Mouse (Mus musculus): ENCODE results near the gene Fam20a. TPM values are rescaled to one million over a fixed set of nuclear protein-coding genes. Genes with fewer than 3 reads are reported as not detected.

Gene Fam20a
- polyA plus RNA-seq, 2 experiments: 3.0 to 3.8 TPM

- 55% methylated on average over 5 of the region's 5 CpGs for WGBS (ENCODE audit: insufficient replicate concordance)
- Histone ChIP-seq H3K36me3 (replicated peaks; ENCODE audit: control insufficient read depth, insufficient read depth, low read depth) (no peaks in the 10 kb centered on the region), H3K9me3 (ENCODE audit: control insufficient read depth, low read length) (no peaks in the 10 kb centered on the region; the same call in 1 of the 2 replicates), H3K4me2 (ENCODE audit: low read depth) (no peak overlapping the region), H3K4me3 (ENCODE audit: insufficient read depth in 1 of 2, low read depth in 2 of 2, low read length in 2 of 2) (no peak overlapping the region), H3K27ac (no peak overlapping the region), H3K4me1 (replicated peaks; ENCODE audit: control insufficient read depth in 2 of 2, insufficient read depth in 2 of 2, low read length in 1 of 2) (peaks cover 0 to 8% of the 10 kb centered on the region in 2 experiments; a peak in 2 of 4 replicates), H3K27me3 (ENCODE audit: control insufficient read depth, insufficient read depth, low read length) (no peaks in the 10 kb centered on the region), H3K9ac (replicated peaks) (no peak overlapping the region)
- no peak for TF ChIP-seq EP300 (IDR thresholded peaks at IDR 0.05; ENCODE audit: low read depth)
- TF ChIP-seq CTCF (IDR thresholded peaks at IDR 0.05; ENCODE audit: low read depth): no peak
- ATAC-seq (ENCODE audit: insufficient read depth): 0 out of 2 replicates have a peak, but pooled peaks have one; percentile 21
- no peak for DNase-seq (ENCODE audit: low read depth in 3 of 3, low spot score in 3 of 3)
These were observed 24.9 kb downstream of the Fam20a start for GRCm38 (mm10) chr11:109697089-109697643.

GRCm38 (mm10) chr11:109696519-109696918, 25.6 kb downstream of the Fam20a start:
- no peak overlapping the region for H3K4me3 ChIP-seq (ENCODE audit: insufficient read depth in 1 of 2, low read depth in 2 of 2, low read length in 2 of 2)
- no peaks in the 10 kb centered on the region for H3K36me3 ChIP-seq (replicated peaks; ENCODE audit: control insufficient read depth, insufficient read depth, low read depth)
- H3K27ac ChIP-seq: no peak overlapping the region
- ATAC-seq (ENCODE audit: insufficient read depth): no peak
- no peak overlapping the region for H3K4me2 ChIP-seq (ENCODE audit: low read depth)
- no peak for TF ChIP-seq CTCF (IDR thresholded peaks at IDR 0.05; ENCODE audit: low read depth)
- TF ChIP-seq EP300 (IDR thresholded peaks at IDR 0.05; ENCODE audit: low read depth): no peak
- no peak overlapping the region for H3K9ac ChIP-seq (replicated peaks)
- WGBS (ENCODE audit: insufficient replicate concordance): 57% methylated on average over 4 of the region's 4 CpGs
- H3K9me3 ChIP-seq (ENCODE audit: control insufficient read depth, low read length): no peaks in the 10 kb centered on the region; the same call in 1 of the 2 replicates
- DNase-seq (ENCODE audit: low read depth in 3 of 3, low spot score in 3 of 3): no peak
- no peaks in the 10 kb centered on the region for H3K27me3 ChIP-seq (ENCODE audit: control insufficient read depth, insufficient read depth, low read length)
- peaks cover 0 to 8% of the 10 kb centered on the region in 2 experiments; a peak in 2 of 4 replicates for H3K4me1 ChIP-seq (replicated peaks; ENCODE audit: control insufficient read depth in 2 of 2, insufficient read depth in 2 of 2, low read length in 1 of 2)

GRCm38 (mm10) chr11:109692737-109693136, 29.3 kb downstream of the Fam20a start:
- H3K9me3 ChIP-seq (ENCODE audit: control insufficient read depth, low read length): no peaks in the 10 kb centered on the region
- no peak for ATAC-seq (ENCODE audit: insufficient read depth)
- no peak overlapping the region for H3K4me2 ChIP-seq (ENCODE audit: low read depth)
- no peak for DNase-seq (ENCODE audit: low read depth in 3 of 3, low spot score in 3 of 3)
- WGBS (ENCODE audit: insufficient replicate concordance): 41% methylated on average over 3 of the region's 3 CpGs
- no peak overlapping the region for H3K27ac ChIP-seq
- no peak overlapping the region for H3K4me3 ChIP-seq (ENCODE audit: insufficient read depth in 1 of 2, low read depth in 2 of 2, low read length in 2 of 2)
- no peaks in the 10 kb centered on the region for H3K27me3 ChIP-seq (ENCODE audit: control insufficient read depth, insufficient read depth, low read length)
- peaks cover 0 to 2% of the 10 kb centered on the region in 2 experiments; a peak in 1 of 4 replicates for H3K4me1 ChIP-seq (replicated peaks; ENCODE audit: control insufficient read depth in 2 of 2, insufficient read depth in 2 of 2, low read length in 1 of 2)
- TF ChIP-seq EP300 (IDR thresholded peaks at IDR 0.05; ENCODE audit: low read depth) (no peak), CTCF (IDR thresholded peaks at IDR 0.05; ENCODE audit: low read depth) (no peak)
- H3K9ac ChIP-seq (replicated peaks): no peak overlapping the region
- H3K36me3 ChIP-seq (replicated peaks; ENCODE audit: control insufficient read depth, insufficient read depth, low read depth): no peaks in the 10 kb centered on the region

GRCm38 (mm10) chr11:109689539-109689938, 32.5 kb downstream of the Fam20a start:
- 53% methylated on average over 4 of the region's 4 CpGs for WGBS (ENCODE audit: insufficient replicate concordance)
- H3K27me3 ChIP-seq (ENCODE audit: control insufficient read depth, insufficient read depth, low read length): no peaks in the 10 kb centered on the region
- no peaks in the 10 kb centered on the region for H3K9me3 ChIP-seq (ENCODE audit: control insufficient read depth, low read length)
- no peak overlapping the region for H3K27ac ChIP-seq
- H3K4me2 ChIP-seq (ENCODE audit: low read depth): no peak overlapping the region
- no peaks in the 10 kb centered on the region for H3K4me1 ChIP-seq (replicated peaks; ENCODE audit: control insufficient read depth in 2 of 2, insufficient read depth in 2 of 2, low read length in 1 of 2)
- H3K36me3 ChIP-seq (replicated peaks; ENCODE audit: control insufficient read depth, insufficient read depth, low read depth): no peaks in the 10 kb centered on the region
- DNase-seq (ENCODE audit: low read depth in 3 of 3, low spot score in 3 of 3) (no peak), ATAC-seq (ENCODE audit: insufficient read depth) (no peak)
- no peak overlapping the region for H3K9ac ChIP-seq (replicated peaks)
- H3K4me3 ChIP-seq (ENCODE audit: insufficient read depth in 1 of 2, low read depth in 2 of 2, low read length in 2 of 2): no peak overlapping the region
- TF ChIP-seq EP300 (IDR thresholded peaks at IDR 0.05; ENCODE audit: low read depth): no peak

GRCm38 (mm10) chr11:109682221-109682620, 39.9 kb downstream of the Fam20a start:
- 70% methylated on average over 6 of the region's 6 CpGs for WGBS (ENCODE audit: insufficient replicate concordance)
- Histone ChIP-seq H3K27ac (no peak overlapping the region), H3K4me3 (ENCODE audit: insufficient read depth in 1 of 2, low read depth in 2 of 2, low read length in 2 of 2) (no peak overlapping the region), H3K27me3 (ENCODE audit: control insufficient read depth, insufficient read depth, low read length) (no peaks in the 10 kb centered on the region), H3K9me3 (ENCODE audit: control insufficient read depth, low read length) (no peaks in the 10 kb centered on the region), H3K4me2 (ENCODE audit: low read depth) (no peak overlapping the region), H3K9ac (replicated peaks) (no peak overlapping the region), H3K36me3 (replicated peaks; ENCODE audit: control insufficient read depth, insufficient read depth, low read depth) (no peaks in the 10 kb centered on the region), H3K4me1 (replicated peaks; ENCODE audit: control insufficient read depth in 2 of 2, insufficient read depth in 2 of 2, low read length in 1 of 2) (no peaks in the 10 kb centered on the region)
- DNase-seq (ENCODE audit: low read depth in 3 of 3, low spot score in 3 of 3) (no peak), ATAC-seq (ENCODE audit: insufficient read depth) (no peak)
- TF ChIP-seq EP300 (IDR thresholded peaks at IDR 0.05; ENCODE audit: low read depth) (no peak), CTCF (IDR thresholded peaks at IDR 0.05; ENCODE audit: low read depth) (no peak)

Data from liver, embryonic 14.5 days (tissue).